22 mouse cellular contexts compared by ENCODE assay signal in the genomic region with DNA sequence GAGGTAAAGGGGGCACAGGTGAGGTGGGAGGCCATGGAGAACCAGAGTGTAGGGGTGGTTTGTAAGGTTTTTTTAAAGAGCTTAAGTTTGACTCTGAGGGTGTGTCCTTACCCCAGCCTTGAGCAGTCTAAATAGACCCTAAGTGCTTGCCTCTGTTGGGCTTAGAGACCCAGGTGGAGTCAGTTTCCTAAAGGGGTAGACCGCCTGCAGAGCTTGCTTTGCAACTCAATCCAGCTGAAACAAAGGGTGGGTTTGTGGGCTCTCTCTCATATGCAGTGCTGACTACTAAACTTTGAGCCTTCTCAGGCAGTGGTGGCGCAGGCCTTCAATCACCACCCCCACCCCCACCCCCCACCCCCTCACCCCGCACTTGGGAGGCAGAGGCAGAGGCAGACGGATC. TPM values are rescaled to one million over a fixed set of nuclear protein-coding genes. Genes with fewer than 3 reads are reported as not detected.
DNase-seq lines count a peak whose midpoint lies in the region; ATAC-seq and TF ChIP-seq lines count a peak whose summit lies in the region.
"Had no signal": no experiment of that assay in that cellular context is flagged by ENCODE, and none has a peak within 500 bp of the region (broad histone marks: within the 10 kb centered on the region; RNA-seq: fewer than 3 reads in every experiment).

No protein-coding gene starts in this region.

- no peaks in the 10 kb centered on the region for H3K27me3 ChIP-seq in heart, adult 2 months (ENCODE audit: control insufficient read depth, insufficient read depth, low read length)
- H3K27me3 ChIP-seq: embryonic facial prominence, embryonic 12.5 days; forebrain, embryonic 12.5 days had no signal

- H3K4me3 ChIP-seq in heart, adult 2 months: no peak overlapping the region
- H3K4me3 ChIP-seq: embryonic facial prominence, embryonic 10.5 days; embryonic facial prominence, embryonic 12.5 days; forebrain, embryonic 10.5 days; forebrain, embryonic 12.5 days had no signal

- TF ChIP-seq EP300 in heart, adult 2 months (IDR thresholded peaks at IDR 0.05; ENCODE audit: insufficient read depth, low read depth, low read length): no peak

- no peak for TF ChIP-seq POLR2A in heart, adult 2 months (IDR thresholded peaks at IDR 0.05; ENCODE audit: insufficient read depth, low read depth, low read length)

- WGBS in heart, adult 2 months: 66% methylated on average over 4 of the region's 4 CpGs

- no peaks in the 10 kb centered on the region for H3K79me2 ChIP-seq in heart, adult 2 months (replicated peaks; ENCODE audit: control insufficient read depth, insufficient read depth, low read length)

- no peak for TF ChIP-seq CTCF in heart, adult 2 months (IDR thresholded peaks at IDR 0.05)

- no peak for ATAC-seq in erythroid progenitor cell, adult 5-6 weeks (replicated peaks; ENCODE audit: low FRiP score, poor library complexity, severe bottlenecking)
- ATAC-seq: activated CD4-positive, CD25-positive, alpha-beta regulatory T cell, adult 4 months; forebrain, embryonic 14.5 days; forebrain, embryonic 16.5 days; Patski had no signal

- H3K36me3 ChIP-seq in heart, adult 2 months (ENCODE audit: control insufficient read depth, insufficient read depth, low read length): no peaks in the 10 kb centered on the region
- H3K36me3 ChIP-seq: embryonic facial prominence, embryonic 10.5 days; embryonic facial prominence, embryonic 12.5 days; forebrain, embryonic 10.5 days; forebrain, embryonic 12.5 days; G1E had no signal

- intact Hi-C loops in heart, adult 2 months (cut with DNase I): no loop called here
- intact Hi-C loops in heart, postnatal 10 days (cut with DNase I): no loop called here

- no peaks in the 10 kb centered on the region for H3K4me1 ChIP-seq in heart, adult 2 months (ENCODE audit: control insufficient read depth, insufficient read depth, low read length)
- H3K4me1 ChIP-seq: embryonic facial prominence, embryonic 10.5 days; embryonic facial prominence, embryonic 12.5 days; forebrain, embryonic 10.5 days; forebrain, embryonic 12.5 days had no signal

- peak; percentile 98 for DNase-seq in ES-CJ7 (ENCODE audit: low read depth, low spot score)
- DNase-seq in R1 (ENCODE audit: low read depth, low spot score): peak; percentile 97
- DNase-seq in heart, adult 2 months: no peak
- no peak for DNase-seq in heart, postnatal 10 days
- DNase-seq: adrenal gland, adult 8-10 months; adrenal gland, postnatal 14 days; adrenal gland, postnatal 36 days; cerebellum, adult 11-12 months; cerebellum, adult 2 months; cerebellum, adult 9-10 months; cerebellum, postnatal 10 days; cerebellum, postnatal 25 days had no signal

- H3K27ac ChIP-seq in heart, adult 2 months: no peak overlapping the region
- H3K27ac ChIP-seq: embryonic facial prominence, embryonic 10.5 days; embryonic facial prominence, embryonic 12.5 days; forebrain, embryonic 10.5 days; forebrain, embryonic 12.5 days had no signal

- H3K9ac ChIP-seq in heart, adult 2 months (ENCODE audit: low read depth, low read length): no peak overlapping the region
- H3K9ac ChIP-seq: embryonic facial prominence, embryonic 12.5 days; forebrain, embryonic 12.5 days had no signal

RNA-seq across cellular contexts. Expression of a gene that starts 11.8 kb away (rescaled TPM):
- total RNA-seq in heart, adult 2 months (2021): under 1 TPM; 0.66 to 0.89 TPM
- 0.29 and 0.61 TPM in 2 replicates for polyA plus RNA-seq in heart, adult 2 months (2012; rRNA removed)
- total RNA-seq in heart, postnatal 10 days (2021): 1 to 10 TPM; 1.0 to 1.2 TPM
- total RNA-seq in erythroid progenitor cell, adult 5-6 weeks (2015; ENCODE audit: low replicate concordance): not detected in 2 replicates
- not detected in 2 replicates for total RNA-seq in erythroid progenitor cell, adult 5-6 weeks (2017; ENCODE audit: low replicate concordance)
- polyA plus RNA-seq: G1E had no signal

RNA-seq across cellular contexts. Expression of a gene that starts 40.5 kb away (rescaled TPM):
- total RNA-seq in heart, adult 2 months (2021): 10 to 100 TPM; 39.3 TPM
- polyA plus RNA-seq in heart, adult 2 months (2012; rRNA removed): 36.0 and 37.3 TPM in 2 replicates
- 10 to 100 TPM; 47.5 to 49.8 TPM for total RNA-seq in heart, postnatal 10 days (2021)
- total RNA-seq in erythroid progenitor cell, adult 5-6 weeks (2015; ENCODE audit: low replicate concordance): 81.3 and 93.3 TPM in 2 replicates
- 21.0 and 33.1 TPM in 2 replicates for total RNA-seq in erythroid progenitor cell, adult 5-6 weeks (2017; ENCODE audit: low replicate concordance)

Comparison
In these comparisons a context has a peak if more than half of its experiments do, and no peak if none do; other contexts are left out.
1. DNase-seq: peak in ES-CJ7 (single experiment) and R1 (single experiment); none in heart, adult 2 months (0 of 2) and heart, postnatal 10 days (0 of 2).